Mouse (Mus musculus) ovary, adult 10 weeks (tissue): ENCODE data around the gene Zfp710. TPM values are rescaled to one million over a fixed set of nuclear protein-coding genes. Genes with fewer than 3 reads are reported as not detected.

Experiments used
- polyA plus RNA-seq: library from polyadenylated mRNA; stranded (reverse); fragments of 350-450 nt; fragmentation: Illumina TruSeq; extraction: RNeasy Lipid Tissue Mini Kit (QIAGEN cat#74804); gene quantifications from one replicate; pipeline ENCODE4 v1.2.3, GENCODE M21; 2014

Gene Zfp710
- 1.1 TPM for polyA plus RNA-seq

DNA sequence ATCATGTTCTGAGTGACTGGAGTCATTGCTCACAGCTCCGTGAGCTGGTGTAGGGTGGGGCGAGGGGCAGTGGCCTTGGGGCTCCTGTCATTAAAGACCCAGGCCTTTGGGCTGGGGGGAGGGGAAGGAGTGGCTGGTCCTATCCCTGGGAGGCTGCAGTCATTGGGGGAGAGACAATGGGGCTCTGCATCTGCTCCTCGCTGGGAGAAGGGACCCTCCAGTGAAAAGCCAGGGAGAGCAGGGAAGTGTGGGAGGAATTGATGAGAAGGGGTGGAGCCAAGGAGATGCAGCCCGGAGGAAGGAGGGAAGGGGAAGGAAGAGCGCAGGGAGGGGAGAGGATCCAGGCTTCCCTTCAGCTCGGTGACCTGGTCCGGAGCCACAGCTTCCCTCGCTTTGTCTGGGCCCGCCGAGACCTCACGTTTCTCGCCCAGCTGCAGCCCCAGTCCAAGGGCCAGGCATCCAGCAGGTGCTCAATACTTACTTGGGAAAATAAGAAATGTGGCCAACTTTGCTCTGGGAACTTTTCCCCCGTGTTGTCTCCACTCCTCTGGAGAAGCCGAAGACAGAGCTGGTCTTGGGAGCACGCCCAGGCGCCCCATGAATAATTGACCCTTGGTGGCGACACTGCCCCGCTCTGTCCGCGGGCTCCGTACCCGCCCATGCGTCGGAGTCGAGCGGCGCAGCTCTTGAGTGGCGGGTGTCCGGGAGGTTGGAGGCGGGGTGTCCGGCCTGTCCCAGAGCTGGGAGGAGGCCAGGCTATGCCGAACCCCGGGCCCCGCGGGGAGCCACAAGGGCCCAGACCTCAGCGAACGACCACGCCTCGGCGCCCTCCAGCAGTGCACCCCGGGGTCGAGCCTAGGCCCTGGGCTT, at the start of gene Zfp710:
Zfp710 (plus strand) TSS at position 294 of the 870 bp plus-strand sequence.

DNA sequence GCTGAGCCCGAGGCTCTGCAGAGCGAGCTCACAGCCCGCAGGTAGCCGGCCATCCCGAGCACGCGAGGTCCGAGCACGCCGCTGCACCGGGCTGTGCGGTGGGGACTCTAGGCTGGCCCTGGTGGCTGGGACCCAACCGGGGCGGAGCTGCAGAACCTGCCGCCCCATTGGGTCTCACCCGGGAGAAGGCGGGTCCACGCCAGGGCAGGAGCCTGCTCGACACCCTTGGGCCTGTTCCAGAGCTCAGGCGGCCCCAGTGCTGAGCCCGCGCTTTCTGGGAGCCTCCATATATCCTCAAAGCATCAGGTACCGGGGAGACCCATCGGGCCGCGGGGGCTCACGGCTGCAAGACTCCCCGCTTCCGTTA, 90.6 kb downstream of the Zfp710 start, which contains the start of gene Idh2:
Idh2 (minus strand) TSS at position 169 of the 367 bp plus-strand sequence.

Other genes with a start within 250 kb of the Zfp710 start
- not detected for gene Mesp1, start 231.0 kb upstream of the Zfp710 start, polyA plus RNA-seq
- 1.00 TPM for gene Mesp2, start 214.1 kb upstream of the Zfp710 start, polyA plus RNA-seq
- 16.9 TPM for gene Anpep, start 163.8 kb upstream of the Zfp710 start, polyA plus RNA-seq
- gene Ap3s2, start 104.2 kb upstream of the Zfp710 start, polyA plus RNA-seq, result 42.0 TPM
- gene Arpin, start 89.5 kb upstream of the Zfp710 start, polyA plus RNA-seq, result 12.3 TPM
- gene Idh2, start 90.6 kb downstream of the Zfp710 start, polyA plus RNA-seq, result 4.9 TPM
- 1.7 TPM for gene Sema4b, start 162.0 kb downstream of the Zfp710 start, polyA plus RNA-seq
- gene Cib1, start 208.0 kb downstream of the Zfp710 start, polyA plus RNA-seq, result 5.0 TPM
- 1.5 TPM for gene Gdpgp1, start 208.1 kb downstream of the Zfp710 start, polyA plus RNA-seq
- 0.43 TPM for gene Ttll13, start 221.6 kb downstream of the Zfp710 start, polyA plus RNA-seq
- gene Ngrn, start 236.4 kb downstream of the Zfp710 start, polyA plus RNA-seq, result 14.1 TPM
- gene Vps33b, start 244.8 kb downstream of the Zfp710 start, polyA plus RNA-seq, result 3.7 TPM